Mouse (Mus musculus) B cell, adult 67 days (primary cell): ENCODE measurements around the gene Gm21704. TPM values are rescaled to one million over a fixed set of nuclear protein-coding genes. Genes with fewer than 3 reads are reported as not detected.

Source experiments
- total RNA-seq, 2 experiments: library from RNA; stranded (reverse); gene quantifications; 4 replicates each; pipeline ENCODE4 v1.2.4; 2023

Gm21704 gene
- not detected for total RNA-seq

GRCm38 (mm10) chrY:3410067-3410466 is at the start of gene Gm21704, which contains the start of gene Gm21708:
Gm21704 (minus strand) TSS chrY:3410167.
Gm21708 (minus strand) TSS chrY:3410167.

DNA sequence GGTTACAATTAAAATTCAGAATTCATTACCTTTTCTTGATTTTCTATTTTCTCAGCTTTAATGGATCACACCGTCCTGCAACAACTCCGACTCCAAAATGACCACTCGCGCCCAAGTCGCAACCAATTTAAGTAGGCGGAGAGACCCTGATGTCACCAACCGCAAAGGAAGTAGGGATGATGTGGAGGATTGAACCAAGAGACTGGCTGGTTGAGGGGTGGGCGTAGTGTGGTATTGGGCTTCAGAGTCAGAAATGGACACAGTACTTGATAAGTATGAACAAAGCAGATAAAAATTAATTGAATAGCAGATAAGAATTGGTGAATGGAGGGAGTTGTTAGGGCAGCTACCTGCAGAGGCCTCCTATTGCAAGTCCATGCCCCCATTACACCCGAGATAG is 64.7 kb downstream of the Gm21704 start, which contains the start of gene Gm21693:
Gene Gm21693, minus strand, starts transcription at position 101 of the 400 bp plus-strand sequence.

Other genes starting within 250 kb of the Gm21704 start
- not detected for gene Gm21677, start 103.7 kb downstream of the Gm21704 start, total RNA-seq
- gene Gm21693, start 64.8 kb downstream of the Gm21704 start, total RNA-seq = not detected
- gene Gm21708, start within 50 bp of the Gm21704 start, total RNA-seq = not detected